Mouse (Mus musculus): ENCODE data around the gene Fezf1. TPM values are rescaled to one million over a fixed set of nuclear protein-coding genes. Genes with fewer than 3 reads are reported as not detected.

Fezf1 gene
- total and polyA plus RNA-seq, 3 experiments: not detected

GRCm38 (mm10) chr6:23254644-23255043, 6.5 kb upstream of the Fezf1 start:
- Histone ChIP-seq H3K4me1 (ENCODE audit: control insufficient read depth in 1 of 2, insufficient read depth in 2 of 2) (no peaks in the 10 kb centered on the region), H3K79me2 (replicated peaks; ENCODE audit: control insufficient read depth, extremely low read depth, insufficient read depth, poor library complexity, severe bottlenecking) (no peaks in the 10 kb centered on the region), H3K9ac (ENCODE audit: insufficient read depth, low read depth) (no peak overlapping the region), H3K4me3 (replicated peaks in 1 of 3; ENCODE audit: low read depth in 2 of 3, low read length in 2 of 3, poor library complexity in 1 of 3) (no peak overlapping the region), H3K9me3 (replicated peaks; ENCODE audit: low read length) (peaks cover 12% of the 10 kb centered on the region), H3K36me3 (replicated peaks in 1 of 2; ENCODE audit: control insufficient read depth in 1 of 2, insufficient read depth in 1 of 2, low read length in 1 of 2) (no peaks in the 10 kb centered on the region), H3K27me3 (replicated peaks) (no peaks in the 10 kb centered on the region), H3K4me2 (ENCODE audit: insufficient read depth, low read depth, poor library complexity, severe bottlenecking) (no peak overlapping the region), H3K27ac (ENCODE audit: insufficient read depth, low read depth) (no peak overlapping the region)
- TF ChIP-seq TBP (conservative IDR thresholded peaks at IDR 0.05; ENCODE audit: low read depth, low read length) (no peak), JUND (conservative IDR thresholded peaks at IDR 0.05; ENCODE audit: low read depth, low read length) (no peak), MXI1 (IDR thresholded peaks at IDR 0.05; ENCODE audit: low read depth, low read length) (no peak), ZKSCAN1 (IDR thresholded peaks at IDR 0.05; ENCODE audit: borderline replicate concordance, low read depth, low read length) (no peak), MYC (IDR thresholded peaks at IDR 0.05; ENCODE audit: low read depth, low read length) (no peak), ELF1 (IDR thresholded peaks at IDR 0.05; ENCODE audit: low read depth, low read length) (no peak), TCF12 (IDR thresholded peaks at IDR 0.05; ENCODE audit: low read depth, low read length) (no peak), MEF2A (IDR thresholded peaks at IDR 0.05; ENCODE audit: borderline replicate concordance, low read depth, low read length) (no peak), ETS1 (conservative IDR thresholded peaks at IDR 0.05; ENCODE audit: low read depth, low read length) (no peak), USF1 (IDR thresholded peaks at IDR 0.05; ENCODE audit: low read depth, low read length) (no peak), CTCF (conservative IDR thresholded peaks at IDR 0.05 in 1 of 2, IDR thresholded peaks at IDR 0.05 in 1 of 2; ENCODE audit: low read depth in 2 of 2, low read length in 2 of 2) (no peak), CHD2 (IDR thresholded peaks at IDR 0.05; ENCODE audit: low read length) (no peak), POLR2A (IDR thresholded peaks at IDR 0.05; ENCODE audit: low read depth, low read length) (no peak), RAD21 (IDR thresholded peaks at IDR 0.05; ENCODE audit: low read depth, low read length) (no peak)
- dilution Hi-C loops (cut with MboI; ENCODE audit: extremely low pct_ligation_motif_present, extremely low pct_unique_long_range_greater_than_20kb, low sequenced_read_pairs) (no loop called here), in situ Hi-C loops (cut with MboI; ENCODE audit: low pct_ligation_motif_present, low pct_unique_long_range_greater_than_20kb, low sequenced_read_pairs) (no loop called here)
- DNase-seq (ENCODE audit: extremely low read depth): no peak

DNA sequence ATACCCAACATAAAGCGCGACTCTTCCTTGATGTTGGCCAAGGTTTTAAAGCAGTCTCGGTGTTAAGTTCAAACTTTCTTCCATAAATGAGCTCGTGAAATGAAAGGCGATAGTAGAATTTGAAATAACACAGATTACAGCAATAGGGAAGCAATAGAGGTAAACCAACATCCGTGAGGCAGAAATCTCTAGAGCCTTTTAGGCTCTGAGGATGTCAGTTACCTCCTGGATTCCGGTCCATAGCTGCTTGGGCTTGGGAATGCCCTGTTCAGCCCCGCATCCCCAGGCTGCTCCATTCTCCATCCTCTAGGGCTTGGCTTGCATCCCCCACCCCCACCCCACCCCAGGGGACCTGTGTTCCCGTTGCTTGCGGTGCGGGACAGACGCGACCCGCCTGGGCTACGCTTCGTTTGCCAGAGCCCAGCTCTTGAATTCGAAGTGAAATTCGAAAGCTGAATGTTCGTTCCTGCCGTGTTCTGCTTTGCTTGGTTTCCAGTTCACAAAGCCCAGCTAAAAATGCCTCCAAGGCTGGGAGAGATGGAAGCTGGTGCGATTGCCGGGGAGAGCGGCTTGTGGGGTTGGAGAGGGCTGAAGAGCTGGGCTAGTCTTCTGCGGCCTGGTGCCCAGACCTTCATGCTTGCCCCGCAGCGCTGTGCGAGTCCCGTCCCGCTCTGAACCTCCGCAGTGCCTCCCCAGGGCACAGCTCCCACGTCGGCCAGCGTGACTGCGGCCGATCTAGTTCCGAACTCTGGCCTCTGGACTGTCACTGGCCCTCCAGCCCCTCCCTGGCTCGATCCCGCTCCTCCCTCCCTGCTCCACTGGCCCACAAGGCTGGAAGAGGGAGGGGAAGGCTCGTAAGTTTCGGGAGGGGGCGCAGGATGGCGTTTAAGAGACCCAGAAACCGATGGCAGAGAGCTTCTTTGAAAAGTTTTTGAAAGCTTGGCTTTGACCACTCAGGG, 5.5 kb upstream of the Fezf1 start:
- H3K4me3 ChIP-seq (replicated peaks in 1 of 3; ENCODE audit: low read depth in 2 of 3, low read length in 2 of 3, poor library complexity in 1 of 3): no peak overlapping the region
- H3K27me3 ChIP-seq (replicated peaks): no peaks in the 10 kb centered on the region
- H3K4me1 ChIP-seq (ENCODE audit: control insufficient read depth in 1 of 2, insufficient read depth in 2 of 2): no peaks in the 10 kb centered on the region
- H3K9ac ChIP-seq (ENCODE audit: insufficient read depth, low read depth): no peak overlapping the region
- H3K27ac ChIP-seq (ENCODE audit: insufficient read depth, low read depth): no peak overlapping the region
- dilution Hi-C loops (cut with MboI; ENCODE audit: extremely low pct_ligation_motif_present, extremely low pct_unique_long_range_greater_than_20kb, low sequenced_read_pairs) (no loop called here), in situ Hi-C loops (cut with MboI; ENCODE audit: low pct_ligation_motif_present, low pct_unique_long_range_greater_than_20kb, low sequenced_read_pairs) (no loop called here)
- H3K9me3 ChIP-seq (replicated peaks; ENCODE audit: low read length): peaks cover 20% of the 10 kb centered on the region
- no peaks in the 10 kb centered on the region for H3K36me3 ChIP-seq (replicated peaks in 1 of 2; ENCODE audit: control insufficient read depth in 1 of 2, insufficient read depth in 1 of 2, low read length in 1 of 2)
- no peaks in the 10 kb centered on the region for H3K79me2 ChIP-seq (replicated peaks; ENCODE audit: control insufficient read depth, extremely low read depth, insufficient read depth, poor library complexity, severe bottlenecking)
- no peak overlapping the region for H3K4me2 ChIP-seq (ENCODE audit: insufficient read depth, low read depth, poor library complexity, severe bottlenecking)
- TF ChIP-seq SIN3A (IDR thresholded peaks at IDR 0.05; ENCODE audit: low read length) (no peak), MAX (IDR thresholded peaks at IDR 0.05; ENCODE audit: low read length) (no peak), JUN (IDR thresholded peaks at IDR 0.05; ENCODE audit: insufficient read depth, low read depth, low read length) (no peak), ETS1 (conservative IDR thresholded peaks at IDR 0.05; ENCODE audit: low read depth, low read length) (no peak), TCF12 (IDR thresholded peaks at IDR 0.05; ENCODE audit: low read depth, low read length) (no peak), IRF4 (IDR thresholded peaks at IDR 0.05; ENCODE audit: low read depth, low read length) (no peak), KAT2A (IDR thresholded peaks at IDR 0.05; ENCODE audit: insufficient replicate concordance, low read length) (no peak), TBP (conservative IDR thresholded peaks at IDR 0.05; ENCODE audit: low read depth, low read length) (no peak), MAFK (IDR thresholded peaks at IDR 0.05; ENCODE audit: insufficient replicate concordance, low read length) (no peak), POLR2A (IDR thresholded peaks at IDR 0.05; ENCODE audit: low read depth, low read length) (no peak), ZC3H11A (IDR thresholded peaks at IDR 0.05; ENCODE audit: low read depth, low read length) (no peak), CTCF (conservative IDR thresholded peaks at IDR 0.05 in 1 of 2, IDR thresholded peaks at IDR 0.05 in 1 of 2; ENCODE audit: low read depth in 2 of 2, low read length in 2 of 2) (no peak), EP300 (IDR thresholded peaks at IDR 0.05; ENCODE audit: low read length) (no peak), RAD21 (IDR thresholded peaks at IDR 0.05; ENCODE audit: low read depth, low read length) (no peak), UBTF (IDR thresholded peaks at IDR 0.05; ENCODE audit: low read depth, low read length) (no peak), MAZ (IDR thresholded peaks at IDR 0.05; ENCODE audit: low read depth, low read length) (no peak), POLR2AphosphoS2 (IDR thresholded peaks at IDR 0.05; ENCODE audit: low read depth, low read length) (no peak), JUND (conservative IDR thresholded peaks at IDR 0.05; ENCODE audit: low read depth, low read length) (no peak)
- DNase-seq (ENCODE audit: extremely low read depth): no peak
